Comparison of ENCODE assay signal across 10 mouse cellular contexts in genomic region chr4:42948527-42948926, GRCm38 (mm10). TPM values are rescaled to one million over a fixed set of nuclear protein-coding genes. Genes with fewer than 3 reads are reported as not detected.
DNase-seq lines count a peak whose midpoint lies in the region; ATAC-seq and TF ChIP-seq lines count a peak whose summit lies in the region.
"Had no signal": no experiment of that assay in that cellular context is flagged by ENCODE, and none has a peak within 500 bp of the region (broad histone marks: within the 10 kb centered on the region; RNA-seq: fewer than 3 reads in every experiment).

No protein-coding gene starts in this region.

- H3K4me1 ChIP-seq in forebrain, embryonic 15.5 days: peaks cover 82% of the 10 kb centered on the region
- H3K4me1 ChIP-seq in limb, embryonic 10.5 days: peaks cover 51% of the 10 kb centered on the region
- H3K4me1 ChIP-seq in olfactory bulb, adult 2 months (ENCODE audit: control insufficient read depth, insufficient read depth, low read length): peaks cover 34% of the 10 kb centered on the region
- H3K4me1 ChIP-seq in stomach, postnatal 0 days (replicated peaks; ENCODE audit: control insufficient read depth, insufficient read depth): no peaks in the 10 kb centered on the region
- peaks cover 20% of the 10 kb centered on the region for H3K4me1 ChIP-seq in kidney, embryonic 16.5 days (ENCODE audit: insufficient read depth, low read length)

- H3K4me2 ChIP-seq in forebrain, embryonic 15.5 days (replicated peaks): peak overlapping the region; percentile 96; the same call in 1 of the 2 replicates
- no peak overlapping the region for H3K4me2 ChIP-seq in stomach, postnatal 0 days (replicated peaks; ENCODE audit: low read depth)
- H3K4me2 ChIP-seq in kidney, embryonic 16.5 days (replicated peaks; ENCODE audit: low read depth, low read length): no peak overlapping the region

- no peaks in the 10 kb centered on the region for H3K9me3 ChIP-seq in forebrain, embryonic 15.5 days
- no peaks in the 10 kb centered on the region for H3K9me3 ChIP-seq in limb, embryonic 10.5 days (replicated peaks)
- H3K9me3 ChIP-seq in stomach, postnatal 0 days (ENCODE audit: control insufficient read depth, low read length): no peaks in the 10 kb centered on the region
- no peaks in the 10 kb centered on the region for H3K9me3 ChIP-seq in kidney, embryonic 16.5 days (ENCODE audit: low read length)

- TF ChIP-seq POLR2A in olfactory bulb, adult 2 months (IDR thresholded peaks at IDR 0.05; ENCODE audit: insufficient read depth, low read depth, low read length): no peak

- ATAC-seq in forebrain, embryonic 15.5 days (replicated peaks): no peak
- no peak for ATAC-seq in stomach, postnatal 0 days (ENCODE audit: low FRiP score, low TSS enrichment)
- ATAC-seq in kidney, embryonic 16.5 days (ENCODE audit: low FRiP score, low TSS enrichment): no peak

- no peaks in the 10 kb centered on the region for H3K27me3 ChIP-seq in forebrain, embryonic 15.5 days
- H3K27me3 ChIP-seq in limb, embryonic 10.5 days (ENCODE audit: low read depth, poor library complexity, severe bottlenecking): peaks cover 25% of the 10 kb centered on the region
- no peaks in the 10 kb centered on the region for H3K27me3 ChIP-seq in stomach, postnatal 0 days (ENCODE audit: control insufficient read depth, insufficient read depth, low read length)
- no peaks in the 10 kb centered on the region for H3K27me3 ChIP-seq in kidney, embryonic 16.5 days (ENCODE audit: insufficient read depth, low read length)

- 44% methylated on average over 13 of the region's 13 CpGs for WGBS in forebrain, embryonic 15.5 days
- WGBS in limb, embryonic 10.5 days: 48% methylated on average over 13 of the region's 13 CpGs
- WGBS in olfactory bulb, adult 2 months: 35% methylated on average over 13 of the region's 13 CpGs
- WGBS in stomach, postnatal 0 days: 45% methylated on average over 13 of the region's 13 CpGs
- 34% methylated on average over 12 of the region's 13 CpGs for WGBS in kidney, embryonic 16.5 days

- H3K9ac ChIP-seq in forebrain, embryonic 15.5 days (replicated peaks): no peak overlapping the region
- no peak overlapping the region for H3K9ac ChIP-seq in stomach, postnatal 0 days (ENCODE audit: low read length)
- no peak overlapping the region for H3K9ac ChIP-seq in kidney, embryonic 16.5 days (replicated peaks; ENCODE audit: low read length)

- no peaks in the 10 kb centered on the region for H3K36me3 ChIP-seq in forebrain, embryonic 15.5 days
- peaks cover 7% of the 10 kb centered on the region for H3K36me3 ChIP-seq in limb, embryonic 10.5 days
- H3K36me3 ChIP-seq in stomach, postnatal 0 days (ENCODE audit: control insufficient read depth, insufficient read depth, low read length): no peaks in the 10 kb centered on the region
- no peaks in the 10 kb centered on the region for H3K36me3 ChIP-seq in kidney, embryonic 16.5 days (ENCODE audit: insufficient read depth, low read length)

- TF ChIP-seq CTCF in olfactory bulb, adult 2 months (IDR thresholded peaks at IDR 0.05; ENCODE audit: insufficient read depth, low read depth, low read length): no peak
- no peak for TF ChIP-seq CTCF in stomach, postnatal 0 days (IDR thresholded peaks at IDR 0.05; ENCODE audit: low read depth)

- H3K4me3 ChIP-seq in forebrain, embryonic 15.5 days: no peak overlapping the region
- peak overlapping the region; percentile 81; the same call in 1 of the 2 replicates for H3K4me3 ChIP-seq in limb, embryonic 10.5 days
- H3K4me3 ChIP-seq in olfactory bulb, adult 2 months (ENCODE audit: insufficient read depth, low read depth, low read length): no peak overlapping the region
- H3K4me3 ChIP-seq in stomach, postnatal 0 days (ENCODE audit: low read depth, low read length): no peak overlapping the region
- no peak overlapping the region for H3K4me3 ChIP-seq in kidney, embryonic 16.5 days (ENCODE audit: low read length)

- no peak for TF ChIP-seq EP300 in stomach, postnatal 0 days (optimal IDR thresholded peaks at IDR 0.05)

- H3K27ac ChIP-seq in forebrain, embryonic 15.5 days (replicated peaks): peak overlapping the region; percentile 98
- no peak overlapping the region for H3K27ac ChIP-seq in limb, embryonic 10.5 days
- H3K27ac ChIP-seq in olfactory bulb, adult 2 months (ENCODE audit: insufficient read depth, low read depth, low read length): peak overlapping the region; percentile 97
- H3K27ac ChIP-seq in stomach, postnatal 0 days (replicated peaks): no peak overlapping the region
- H3K27ac ChIP-seq in kidney, embryonic 16.5 days (ENCODE audit: low read length): no peak overlapping the region
- H3K27ac ChIP-seq: kidney, postnatal 0 days had no signal

- peak; percentile 56 to 77 for DNase-seq in layer of hippocampus, adult 18-20 months (ENCODE audit: low spot score in 2 of 2)
- no peak for DNase-seq in layer of hippocampus, postnatal 36 days
- DNase-seq in limb, embryonic 10.5 days (ENCODE audit: low spot score): no peak
- DNase-seq in adipocyte (ENCODE audit: low spot score): no peak
- DNase-seq in stomach, postnatal 0 days (ENCODE audit: low spot score): no peak
- DNase-seq: thymus, postnatal 36 days had no signal

RNA-seq across cellular contexts. Expression of gene Dnajb5, which starts 1.1 kb away (rescaled TPM):
- total RNA-seq in layer of hippocampus, adult 18-20 months (2021): 100 to 1,000 TPM; 197 to 234 TPM
- total RNA-seq in layer of hippocampus, postnatal 36 days (2021): 100 to 1,000 TPM; 203 to 221 TPM
- polyA plus RNA-seq in forebrain, embryonic 15.5 days (2015; fragmentation: Nextera tagmentation; extraction: Ambion mirVana): 49.3 and 55.1 TPM in 2 replicates
- polyA plus RNA-seq in limb, embryonic 10.5 days (2016; fragmentation: Nextera tagmentation; extraction: Ambion mirVana): 7.0 and 8.8 TPM in 2 replicates
- polyA plus RNA-seq in olfactory bulb, adult 2 months (2012; ENCODE audit: insufficient read depth, insufficient read length, low replicate concordance, missing spikeins): 176 TPM in 1 of 2 replicates, not detected in the other
- polyA plus RNA-seq in stomach, postnatal 0 days (2015; fragmentation: Nextera tagmentation; extraction: Ambion mirVana): 9.0 and 9.4 TPM in 2 replicates
- 7.3 and 7.5 TPM in 2 replicates for polyA plus RNA-seq in kidney, embryonic 16.5 days (2015; fragmentation: Nextera tagmentation; extraction: Ambion mirVana)

RNA-seq across cellular contexts. Expression of gene 1700022I11Rik, which starts 20.9 kb away (rescaled TPM):
- not detected for total RNA-seq in layer of hippocampus, adult 18-20 months (2021)
- not detected for total RNA-seq in layer of hippocampus, postnatal 36 days (2021)
- 0.41 TPM in 2 replicates for polyA plus RNA-seq in forebrain, embryonic 15.5 days (2015; fragmentation: Nextera tagmentation; extraction: Ambion mirVana)
- 0.51 and 0.87 TPM in 2 replicates for polyA plus RNA-seq in limb, embryonic 10.5 days (2016; fragmentation: Nextera tagmentation; extraction: Ambion mirVana)
- polyA plus RNA-seq in olfactory bulb, adult 2 months (2012; ENCODE audit: insufficient read depth, insufficient read length, low replicate concordance, missing spikeins): not detected in 2 replicates
- 0.41 and 0.46 TPM in 2 replicates for polyA plus RNA-seq in stomach, postnatal 0 days (2015; fragmentation: Nextera tagmentation; extraction: Ambion mirVana)
- 0.39 and 1.7 TPM in 2 replicates for polyA plus RNA-seq in kidney, embryonic 16.5 days (2015; fragmentation: Nextera tagmentation; extraction: Ambion mirVana)

RNA-seq across cellular contexts. Expression of gene Phf24, which starts 32.1 kb away (rescaled TPM):
- 100 to 1,000 TPM; 162 to 167 TPM for total RNA-seq in layer of hippocampus, adult 18-20 months (2021)
- total RNA-seq in layer of hippocampus, postnatal 36 days (2021): 100 to 1,000 TPM; 148 to 149 TPM
- polyA plus RNA-seq in forebrain, embryonic 15.5 days (2015; fragmentation: Nextera tagmentation; extraction: Ambion mirVana): 20.5 and 22.2 TPM in 2 replicates
- 0.16 TPM in 1 of 2 replicates, not detected in the other for polyA plus RNA-seq in limb, embryonic 10.5 days (2016; fragmentation: Nextera tagmentation; extraction: Ambion mirVana)
- not detected in 2 replicates for polyA plus RNA-seq in olfactory bulb, adult 2 months (2012; ENCODE audit: insufficient read depth, insufficient read length, low replicate concordance, missing spikeins)
- 6.1 and 6.5 TPM in 2 replicates for polyA plus RNA-seq in stomach, postnatal 0 days (2015; fragmentation: Nextera tagmentation; extraction: Ambion mirVana)
- polyA plus RNA-seq in kidney, embryonic 16.5 days (2015; fragmentation: Nextera tagmentation; extraction: Ambion mirVana): 0.44 and 0.79 TPM in 2 replicates

RNA-seq across cellular contexts. Expression of gene Vcp, which starts 51.8 kb away (rescaled TPM):
- 100 to 1,000 TPM; 177 to 190 TPM for total RNA-seq in layer of hippocampus, adult 18-20 months (2021)
- 100 to 1,000 TPM; 188 to 194 TPM for total RNA-seq in layer of hippocampus, postnatal 36 days (2021)
- polyA plus RNA-seq in forebrain, embryonic 15.5 days (2015; fragmentation: Nextera tagmentation; extraction: Ambion mirVana): 505 and 521 TPM in 2 replicates
- 650 and 691 TPM in 2 replicates for polyA plus RNA-seq in limb, embryonic 10.5 days (2016; fragmentation: Nextera tagmentation; extraction: Ambion mirVana)
- polyA plus RNA-seq in olfactory bulb, adult 2 months (2012; ENCODE audit: insufficient read depth, insufficient read length, low replicate concordance, missing spikeins): 261 and 1,669 TPM in 2 replicates
- polyA plus RNA-seq in stomach, postnatal 0 days (2015; fragmentation: Nextera tagmentation; extraction: Ambion mirVana): 280 and 282 TPM in 2 replicates
- polyA plus RNA-seq in kidney, embryonic 16.5 days (2015; fragmentation: Nextera tagmentation; extraction: Ambion mirVana): 560 and 578 TPM in 2 replicates

Comparison
In these comparisons a context has a peak if more than half of its experiments do, and no peak if none do; other contexts are left out.
1. DNase-seq: peak in layer of hippocampus, adult 18-20 months (2 of 2); none in layer of hippocampus, postnatal 36 days (0 of 2), limb, embryonic 10.5 days (single experiment), adipocyte (single experiment) and stomach, postnatal 0 days (single experiment).
2. H3K27ac ChIP-seq: peak in forebrain, embryonic 15.5 days (single experiment) and olfactory bulb, adult 2 months (single experiment); none in limb, embryonic 10.5 days (single experiment), stomach, postnatal 0 days (single experiment) and kidney, embryonic 16.5 days (single experiment).